Mouse (Mus musculus): ENCODE results near the gene Steap1. TPM values are rescaled to one million over a fixed set of nuclear protein-coding genes. Genes with fewer than 3 reads are reported as not detected.

Gene Steap1
- total RNA-seq (2021): not detected
- long read RNA-seq, experiment 1: 0 reads
- long read RNA-seq, experiment 2: 0 reads

- DNase-seq: peak; percentile 80
These were observed at the start of gene Steap1 for GRCm38 (mm10) chr5:5748866-5749682. TSS of gene Steap1 (minus strand) at chr5:5749326.

GRCm38 (mm10) chr5:5787106-5787505 is 38.0 kb upstream of the Steap1 start:
- DNase-seq: no peak

GRCm38 (mm10) chr5:5756392-5757019 is 7.4 kb upstream of the Steap1 start:
- DNase-seq: no peak

GRCm38 (mm10) chr5:5755039-5755438 is 5.9 kb upstream of the Steap1 start:
- no peak for DNase-seq

- DNase-seq: no peak
These were observed 671 bp upstream of the Steap1 start for GRCm38 (mm10) chr5:5749772-5750222.

- DNase-seq: no peak
These were observed 14.7 kb downstream of the Steap1 start for GRCm38 (mm10) chr5:5734445-5734844.

GRCm38 (mm10) chr5:5732858-5733257 is 16.3 kb downstream of the Steap1 start:
- DNase-seq: no peak

GRCm38 (mm10) chr5:5732208-5732607 is 16.9 kb downstream of the Steap1 start:
- DNase-seq: no peak

- DNase-seq: no peak
These were observed 19.2 kb downstream of the Steap1 start for GRCm38 (mm10) chr5:5729904-5730303.

GRCm38 (mm10) chr5:5722217-5722616 is 26.9 kb downstream of the Steap1 start:
- no peak for DNase-seq

- DNase-seq: no peak
These were observed 38.1 kb downstream of the Steap1 start for GRCm38 (mm10) chr5:5711032-5711431.

- DNase-seq: no peak
These were observed 41.5 kb downstream of the Steap1 start for GRCm38 (mm10) chr5:5707341-5708278.

- DNase-seq: no peak
These were observed 44.1 kb downstream of the Steap1 start for GRCm38 (mm10) chr5:5705019-5705418.

- no peak for DNase-seq
These were observed 48.7 kb downstream of the Steap1 start for GRCm38 (mm10) chr5:5700386-5700785.

- no peak for DNase-seq
These were observed 50.3 kb downstream of the Steap1 start for GRCm38 (mm10) chr5:5698830-5699229.

GRCm38 (mm10) chr5:5695401-5695942 is 53.7 kb downstream of the Steap1 start:
- no peak for DNase-seq

- peak; percentile 45 for DNase-seq
These were observed 55.0 kb downstream of the Steap1 start, which contains the start of gene Steap2 for GRCm38 (mm10) chr5:5693956-5694653. TSS of gene Steap2 (minus strand) at chr5:5694578.

- DNase-seq: no peak
These were observed 55.6 kb downstream of the Steap1 start for GRCm38 (mm10) chr5:5693541-5693955.

GRCm38 (mm10) chr5:5692167-5692738 is 56.9 kb downstream of the Steap1 start:
- no peak for DNase-seq

GRCm38 (mm10) chr5:5688945-5689540 is 60.1 kb downstream of the Steap1 start:
- DNase-seq: no peak
